Mouse (Mus musculus) hindbrain, embryonic 14.5 days (tissue): ENCODE results near the gene St3gal2. TPM values are rescaled to one million over a fixed set of nuclear protein-coding genes. Genes with fewer than 3 reads are reported as not detected.

Source experiments
- ATAC-seq: fragments of 200-750 bp; cut with Nextera tagmentation; 2 replicates; pipeline ENCODE4 v1.8.0; 2017; ENCODE audit warnings: moderate number of reproducible peaks, mild to moderate bottlenecking, moderate TSS enrichment, moderate library complexity; ENCODE audit not compliant: low FRiP score
- DNase-seq: peaks from one replicate; pipeline ENCODE4 v3.0.0-alpha.2; 2015; ENCODE audit warnings: low spot score
- H3K27ac ChIP-seq: fragments of 300-500 bp; sonication (generic); 2 replicates; pipeline ENCODE4 v1.5.1; 2014; ENCODE audit warnings: mild to moderate bottlenecking, moderate library complexity
- H3K27me3 ChIP-seq: fragments of 300-500 bp; sonication (generic); 2 replicates; pipeline ENCODE4 v1.6.1; 2014; ENCODE audit warnings: mild to moderate bottlenecking, low read length, mixed read lengths; ENCODE audit not compliant: control insufficient read depth, insufficient read depth
- H3K36me3 ChIP-seq: fragments of 300-500 bp; sonication (generic); replicated peaks from 2 replicates; pipeline ENCODE4 v1.6.1; 2014; ENCODE audit not compliant: control insufficient read depth, insufficient read depth
- H3K4me1 ChIP-seq: fragments of 300-500 bp; sonication (generic); replicated peaks from 2 replicates; pipeline ENCODE4 v1.6.1; 2014; ENCODE audit warnings: antibody characterized with exemption, low read length, mixed read lengths; ENCODE audit not compliant: control insufficient read depth, insufficient read depth
- H3K4me2 ChIP-seq: fragments of 300-500 bp; sonication (generic); replicated peaks from 2 replicates; pipeline ENCODE4 v1.6.1; 2014; ENCODE audit warnings: mild to moderate bottlenecking, moderate library complexity
- H3K4me3 ChIP-seq: fragments of 300-500 bp; sonication (generic); replicated peaks from 2 replicates; pipeline ENCODE4 v1.5.1; 2014; ENCODE audit warnings: mild to moderate bottlenecking, low read length
- H3K9ac ChIP-seq: fragments of 300-500 bp; sonication (generic); 2 replicates; pipeline ENCODE4 v1.6.1; 2014
- H3K9me3 ChIP-seq: fragments of 300-500 bp; sonication (generic); 2 replicates; pipeline ENCODE4 v1.6.1; 2016; ENCODE audit warnings: low read length; ENCODE audit not compliant: control insufficient read depth
- WGBS: fragments of 180-500 bp; shearing (Covaris S2); extraction: QIAGEN DNeasy Blood & Tissue Kit; methylation state at CpG from one replicate; pipeline ENCODE4 v1.1.7; 2014; 5-methylcytosine and 5-hydroxymethylcytosine counted together
- polyA plus RNA-seq: library from polyadenylated mRNA; unstranded; fragments of >200 nt; fragmentation: Nextera tagmentation; extraction: Ambion mirVana; gene quantifications from 2 replicates; pipeline ENCODE4 v1.2.1, GENCODE M21; 2014

St3gal2 gene
- 17.6 and 18.3 TPM in 2 replicates for polyA plus RNA-seq

GRCm38 (mm10) chr8:110919341-110920031 is at the start of gene St3gal2:
TSS of gene St3gal2 (plus strand) at chr8:110919922.
- H3K27ac ChIP-seq: peak within 1 kb of the TSS; percentile 77
- peak within 1 kb of the TSS; percentile 83 for H3K9ac ChIP-seq
- DNase-seq (peak; percentile 89), ATAC-seq (peak; percentile 99)
- H3K27me3 ChIP-seq: no peaks in the 10 kb centered on the region
- peaks cover 21% of the 10 kb centered on the region for H3K4me1 ChIP-seq
- no peaks in the 10 kb centered on the region for H3K36me3 ChIP-seq
- H3K4me2 ChIP-seq: peak within 1 kb of the TSS; percentile 81
- H3K9me3 ChIP-seq: no peaks in the 10 kb centered on the region
- WGBS: 2% methylated on average over 15 of the region's 36 CpGs
- H3K4me3 ChIP-seq: peak within 1 kb of the TSS; percentile 70

GRCm38 (mm10) chr8:110870501-110870900 is 49.2 kb upstream of the St3gal2 start:
- Histone ChIP-seq H3K4me1 (no peaks in the 10 kb centered on the region), H3K27me3 (no peaks in the 10 kb centered on the region), H3K4me3 (no peak overlapping the region), H3K36me3 (peaks cover 99% of the 10 kb centered on the region), H3K9ac (no peak overlapping the region), H3K4me2 (no peak overlapping the region), H3K27ac (no peak overlapping the region), H3K9me3 (no peaks in the 10 kb centered on the region)
- 96% methylated on average over 2 of the region's 2 CpGs for WGBS
- no peak for ATAC-seq
- DNase-seq: no peak

- Histone ChIP-seq H3K27ac (no peak overlapping the region), H3K4me1 (no peaks in the 10 kb centered on the region), H3K4me3 (no peak overlapping the region), H3K9me3 (no peaks in the 10 kb centered on the region), H3K27me3 (no peaks in the 10 kb centered on the region), H3K4me2 (no peak overlapping the region), H3K9ac (no peak overlapping the region), H3K36me3 (peaks cover 99% of the 10 kb centered on the region)
- no peak for DNase-seq
- ATAC-seq: no peak
- WGBS: 95% methylated on average over 4 of the region's 4 CpGs
Measured at GRCm38 (mm10) chr8:110877862-110878261, 41.9 kb upstream of the St3gal2 start.

- 95% methylated on average over 10 of the region's 10 CpGs for WGBS
- no peak overlapping the region for H3K27ac ChIP-seq
- H3K4me3 ChIP-seq: no peak overlapping the region
- H3K36me3 ChIP-seq: peaks cover 97% of the 10 kb centered on the region
- no peaks in the 10 kb centered on the region for H3K9me3 ChIP-seq
- no peak overlapping the region for H3K9ac ChIP-seq
- no peak overlapping the region for H3K4me2 ChIP-seq
- DNase-seq (no peak), ATAC-seq (no peak)
- no peaks in the 10 kb centered on the region for H3K27me3 ChIP-seq
- no peaks in the 10 kb centered on the region for H3K4me1 ChIP-seq
Measured at GRCm38 (mm10) chr8:110881741-110882310, 37.9 kb upstream of the St3gal2 start.

- no peak for ATAC-seq
- DNase-seq: no peak
- 98% methylated on average over 18 of the region's 18 CpGs for WGBS
- H3K9me3 ChIP-seq: no peaks in the 10 kb centered on the region
- H3K9ac ChIP-seq: no peak overlapping the region
- no peak overlapping the region for H3K27ac ChIP-seq
- no peak overlapping the region for H3K4me3 ChIP-seq
- no peaks in the 10 kb centered on the region for H3K27me3 ChIP-seq
- H3K4me2 ChIP-seq: no peak overlapping the region
- H3K4me1 ChIP-seq: no peaks in the 10 kb centered on the region
- H3K36me3 ChIP-seq: peaks cover 96% of the 10 kb centered on the region
Measured at GRCm38 (mm10) chr8:110883824-110884223, 35.9 kb upstream of the St3gal2 start.

GRCm38 (mm10) chr8:110886634-110887033 is 33.1 kb upstream of the St3gal2 start:
- no peak overlapping the region for H3K4me3 ChIP-seq
- no peaks in the 10 kb centered on the region for H3K27me3 ChIP-seq
- H3K36me3 ChIP-seq: peaks cover 73% of the 10 kb centered on the region
- DNase-seq (no peak), ATAC-seq (no peak)
- H3K9me3 ChIP-seq: no peaks in the 10 kb centered on the region
- no peak overlapping the region for H3K27ac ChIP-seq
- H3K4me2 ChIP-seq: no peak overlapping the region
- no peak overlapping the region for H3K9ac ChIP-seq
- no peaks in the 10 kb centered on the region for H3K4me1 ChIP-seq
- 90% methylated on average over 3 of the region's 3 CpGs for WGBS

GRCm38 (mm10) chr8:110887551-110887950 is 32.2 kb upstream of the St3gal2 start:
- WGBS: 97% methylated on average over 10 of the region's 10 CpGs
- no peaks in the 10 kb centered on the region for H3K27me3 ChIP-seq
- H3K36me3 ChIP-seq: peaks cover 64% of the 10 kb centered on the region
- DNase-seq (no peak), ATAC-seq (no peak)
- no peaks in the 10 kb centered on the region for H3K9me3 ChIP-seq
- H3K4me3 ChIP-seq: no peak overlapping the region
- no peak overlapping the region for H3K9ac ChIP-seq
- no peak overlapping the region for H3K4me2 ChIP-seq
- H3K27ac ChIP-seq: no peak overlapping the region
- H3K4me1 ChIP-seq: no peaks in the 10 kb centered on the region

- no peak for ATAC-seq
- H3K4me1 ChIP-seq: no peaks in the 10 kb centered on the region
- no peak overlapping the region for H3K4me3 ChIP-seq
- no peak for DNase-seq
- no peaks in the 10 kb centered on the region for H3K9me3 ChIP-seq
- no peaks in the 10 kb centered on the region for H3K27me3 ChIP-seq
- 93% methylated on average over 8 of the region's 8 CpGs for WGBS
- peaks cover 55% of the 10 kb centered on the region for H3K36me3 ChIP-seq
- H3K4me2 ChIP-seq: no peak overlapping the region
- no peak overlapping the region for H3K27ac ChIP-seq
- H3K9ac ChIP-seq: no peak overlapping the region
Measured at GRCm38 (mm10) chr8:110888441-110888840, 31.3 kb upstream of the St3gal2 start.

- H3K27me3 ChIP-seq: no peaks in the 10 kb centered on the region
- no peaks in the 10 kb centered on the region for H3K9me3 ChIP-seq
- H3K4me3 ChIP-seq: no peak overlapping the region
- 92% methylated on average over 16 of the region's 16 CpGs for WGBS
- DNase-seq (no peak), ATAC-seq (no peak)
- H3K4me2 ChIP-seq: no peak overlapping the region
- no peak overlapping the region for H3K27ac ChIP-seq
- no peaks in the 10 kb centered on the region for H3K4me1 ChIP-seq
- H3K9ac ChIP-seq: no peak overlapping the region
- H3K36me3 ChIP-seq: peaks cover 51% of the 10 kb centered on the region
Measured at GRCm38 (mm10) chr8:110888860-110889259, 30.9 kb upstream of the St3gal2 start.
